Mouse (Mus musculus): ENCODE data around the gene Tmem131.

DNA sequence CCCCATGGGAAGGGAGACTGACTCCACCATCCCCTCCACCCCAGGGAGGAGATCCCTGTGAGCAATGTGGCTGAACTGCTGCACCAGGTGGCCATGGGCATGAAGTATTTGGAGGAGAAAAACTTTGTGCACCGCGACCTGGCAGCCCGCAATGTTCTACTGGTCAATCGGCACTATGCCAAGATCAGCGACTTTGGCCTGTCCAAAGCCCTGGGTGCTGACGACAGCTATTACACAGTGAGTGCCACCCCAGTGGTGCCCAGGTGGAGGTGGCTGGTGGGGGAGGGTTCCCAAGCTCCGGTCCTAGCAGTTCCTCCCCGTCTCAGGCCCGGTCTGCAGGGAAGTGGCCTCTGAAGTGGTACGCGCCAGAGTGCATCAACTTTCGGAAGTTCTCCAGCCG lies 162.7 kb downstream of the Tmem131 start:
- TF ChIP-seq CTCF (IDR thresholded peaks at IDR 0.05; ENCODE audit: low read depth) (no peak), EP300 (optimal IDR thresholded peaks at IDR 0.05) (no peak)

Data from stomach, postnatal 0 days (tissue).